Mouse (Mus musculus) thymus, postnatal 36 days (tissue): ENCODE results near the gene Syngr3.

Experiments
- DNase-seq, 2 experiments: peaks; one replicate each; pipeline ENCODE4 v3.0.0; 2022; ENCODE audit warnings: mixed read lengths in 2 of 2

Gene Syngr3

DNA sequence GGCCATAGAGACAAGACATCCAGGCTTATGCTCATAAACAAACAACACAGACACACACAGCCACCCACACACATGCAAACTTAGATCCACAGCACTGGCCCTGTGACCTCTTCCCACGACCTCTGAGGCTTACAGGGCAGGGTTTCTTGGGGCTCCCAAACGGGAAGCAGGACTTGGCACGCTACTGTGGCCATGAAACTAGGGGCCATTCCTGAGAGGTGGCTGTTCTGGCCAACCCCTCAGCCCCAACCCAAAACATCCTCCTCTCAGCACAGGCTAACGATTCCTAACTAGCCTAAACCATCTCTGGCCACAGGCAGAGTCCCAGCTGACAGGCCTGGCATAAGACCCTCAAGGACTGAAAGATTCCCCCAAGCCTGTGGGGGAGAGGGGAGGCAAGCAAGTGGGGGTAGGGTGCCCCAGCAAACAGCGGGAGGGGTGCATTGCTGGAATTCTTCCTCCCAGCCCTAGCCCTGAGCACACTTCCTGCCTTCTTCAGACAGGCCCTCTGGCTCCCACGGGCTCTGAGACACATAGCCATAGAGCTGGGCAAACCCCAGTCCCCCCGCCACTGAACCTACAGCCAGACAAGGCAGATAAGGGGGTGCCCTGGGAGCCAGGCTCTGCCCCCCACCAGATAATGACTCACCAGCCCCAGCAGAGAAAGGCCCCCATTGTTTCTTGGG lies 45.6 kb downstream of the Syngr3 start:
- DNase-seq = no peak

- no peak for DNase-seq
Observed at GRCm38 (mm10) chr17:24642791-24643343, 46.9 kb downstream of the Syngr3 start.

DNA sequence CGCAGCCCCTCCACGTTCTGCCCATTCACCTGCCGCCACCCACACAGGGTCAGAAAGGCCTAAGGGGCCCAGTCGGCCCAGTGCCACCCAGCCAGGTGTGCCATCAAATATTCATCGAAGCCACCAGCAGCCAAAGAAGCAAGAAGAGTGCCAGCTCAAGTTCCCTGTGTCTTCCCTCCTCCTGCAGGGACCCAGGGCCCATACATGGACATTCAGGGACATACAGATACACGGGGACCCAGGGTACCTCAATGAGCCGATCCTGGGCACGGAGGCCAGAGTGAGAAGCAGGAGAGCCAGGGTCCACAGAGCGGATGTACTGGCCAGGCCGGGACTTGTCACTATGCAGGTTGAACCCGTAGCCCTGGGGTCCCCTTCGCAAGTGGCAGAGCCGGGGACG lies 47.8 kb downstream of the Syngr3 start:
- no peak for DNase-seq

DNA sequence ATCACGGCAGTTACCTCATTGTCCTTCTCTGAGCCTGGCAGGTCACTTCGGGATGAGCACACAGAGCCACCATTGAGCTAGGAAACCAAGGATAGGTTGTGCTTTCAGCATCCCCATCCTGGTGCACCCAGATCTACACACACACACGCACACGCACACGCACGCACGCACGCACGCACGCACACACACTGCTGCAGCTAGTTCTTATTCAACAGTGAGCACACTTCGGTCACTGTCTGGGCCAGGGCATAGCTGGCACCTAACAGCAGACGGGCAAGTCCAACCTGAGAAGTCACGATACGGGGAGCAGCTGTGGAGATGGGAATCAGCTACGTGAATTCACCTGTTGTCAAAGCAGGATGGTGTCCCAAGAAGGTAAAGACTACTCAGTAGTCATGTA lies 49.2 kb downstream of the Syngr3 start:
- no peak for DNase-seq

DNA sequence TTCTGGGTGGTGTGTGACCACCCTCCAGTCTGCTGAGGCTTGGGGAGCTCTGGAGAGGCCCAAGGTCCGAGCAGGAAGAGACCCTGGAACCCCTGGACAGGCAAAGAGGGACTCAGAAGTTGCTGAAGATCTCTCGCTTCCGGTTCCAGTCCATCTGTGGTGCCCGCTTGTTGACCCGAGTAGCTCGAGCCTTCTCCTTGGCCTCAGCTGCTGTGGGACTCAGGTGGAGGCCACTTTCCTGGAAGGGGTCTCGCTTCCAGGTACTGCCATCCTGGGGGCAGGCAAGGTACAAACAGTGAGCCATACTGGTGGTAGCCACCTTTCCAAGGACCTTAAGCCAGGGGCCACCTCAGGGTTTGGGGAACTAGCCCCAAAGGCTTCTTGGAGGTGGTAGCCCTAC lies 49.6 kb downstream of the Syngr3 start:
- DNase-seq = no peak

DNA sequence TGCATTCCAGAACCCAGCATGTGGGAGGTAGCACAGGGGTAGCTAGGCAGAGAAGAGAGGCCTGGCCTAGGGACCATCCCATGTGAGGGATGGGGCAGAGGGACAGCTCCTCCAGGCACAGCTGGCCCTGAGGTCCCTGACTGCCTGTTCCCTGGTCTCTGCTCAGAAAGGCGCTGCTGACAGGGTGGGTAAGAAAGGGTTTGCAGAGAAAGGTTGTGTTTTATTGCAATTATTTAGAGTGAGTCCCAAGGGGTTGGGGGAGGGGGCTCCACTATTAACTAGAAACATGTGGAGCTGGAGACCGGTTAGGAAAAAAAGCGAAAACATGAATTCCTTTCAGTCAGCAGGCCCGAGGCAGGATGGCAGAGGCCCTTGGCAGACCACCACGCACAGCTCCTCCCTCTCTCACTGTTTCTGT lies 50.2 kb downstream of the Syngr3 start:
- no peak for DNase-seq

- DNase-seq = no peak
Observed at GRCm38 (mm10) chr17:24638840-24639239, 50.9 kb downstream of the Syngr3 start.

- DNase-seq = no peak
Observed at GRCm38 (mm10) chr17:24638214-24638613, 51.5 kb downstream of the Syngr3 start.

DNA sequence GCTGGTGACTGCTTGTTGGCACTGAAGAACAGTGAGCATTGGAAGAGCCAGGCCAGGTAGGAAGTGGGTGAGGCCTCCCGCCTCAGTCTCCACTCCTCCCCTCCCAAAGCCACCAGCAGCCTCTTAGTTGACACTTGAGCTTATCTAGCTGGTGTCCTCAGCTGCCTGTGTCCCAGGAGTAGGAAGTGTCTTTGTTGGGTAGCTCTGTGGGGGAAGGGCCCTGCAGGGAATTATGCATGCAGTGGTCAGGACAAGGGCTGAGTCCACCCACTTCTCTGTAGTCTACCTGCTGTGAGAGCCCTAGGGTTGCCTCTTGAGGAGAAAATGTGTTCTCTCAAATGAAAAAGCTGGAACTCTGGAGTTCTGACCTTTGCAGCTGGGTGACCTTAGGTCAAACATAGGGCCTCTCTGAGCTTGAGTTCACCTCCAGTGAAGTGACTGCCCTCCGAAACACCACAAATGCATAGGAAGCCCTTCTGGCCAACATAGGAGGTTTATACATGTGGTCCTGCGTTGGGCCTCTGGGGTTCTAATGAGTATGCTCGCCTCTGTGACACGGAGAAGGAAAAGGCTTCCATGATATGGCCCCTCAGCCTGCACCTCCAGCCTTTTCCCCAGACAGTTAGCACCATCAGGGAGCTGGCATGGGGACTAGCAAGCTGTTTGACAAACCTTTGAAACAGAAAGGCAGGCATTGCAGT lies 52.8 kb downstream of the Syngr3 start:
- no peak for DNase-seq

- no peak for DNase-seq
Observed at GRCm38 (mm10) chr17:24635694-24636093, 54.1 kb downstream of the Syngr3 start.
